Mouse (Mus musculus): ENCODE measurements around the gene Fsip2. TPM values are rescaled to one million over a fixed set of nuclear protein-coding genes. Genes with fewer than 3 reads are reported as not detected.
A peak's percentile ranks its signal among the peaks of the same experiment; 100 is the strongest.

Gene Fsip2
- 0.05 TPM in 1 of 2 replicates, not detected in the other for total RNA-seq (2014; rRNA removed)
- polyA plus RNA-seq (2015; fragmentation: Nextera tagmentation; extraction: Ambion mirVana), result not detected in 2 replicates

DNA sequence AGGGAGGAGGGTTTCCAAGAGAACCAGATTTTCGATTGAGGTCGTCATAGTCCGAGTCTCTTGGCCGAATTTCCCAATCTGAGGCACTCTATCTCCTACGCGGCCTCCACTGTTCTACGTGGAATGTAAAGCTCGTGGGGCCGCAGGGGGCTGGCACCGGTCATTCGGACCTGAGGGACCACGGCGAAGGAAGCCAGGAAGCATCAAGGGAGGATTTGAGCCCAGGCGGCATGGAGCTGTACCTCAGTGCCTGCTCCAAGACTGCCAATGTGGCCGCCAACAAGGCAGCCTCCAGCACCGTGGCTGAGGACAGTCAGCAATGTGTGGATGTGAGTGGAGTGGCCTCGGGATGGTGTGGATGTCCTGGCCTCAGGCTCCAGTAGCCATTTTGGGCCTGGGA, at the start of gene Fsip2:
Gene Fsip2, plus strand, starts transcription at position 163 of the 400 bp plus-strand sequence.
- Histone ChIP-seq H3K36me3 (ENCODE audit: insufficient read depth, low read length) (no peaks in the 10 kb centered on the region), H3K4me2 (ENCODE audit: low read depth, low read length, poor library complexity, severe bottlenecking) (no peak within 1 kb of the TSS), H3K27ac (ENCODE audit: low read depth, low read length) (no peak within 1 kb of the TSS), H3K9me3 (ENCODE audit: low read length) (peaks cover 3% of the 10 kb centered on the region; the same call in 1 of the 2 replicates), H3K27me3 (ENCODE audit: insufficient read depth, low read length) (no peaks in the 10 kb centered on the region), H3K4me3 (ENCODE audit: low read depth, low read length) (no peak within 1 kb of the TSS), H3K4me1 (ENCODE audit: insufficient read depth, low read length) (no peaks in the 10 kb centered on the region), H3K9ac (replicated peaks; ENCODE audit: low read length, poor library complexity, severe bottlenecking) (no peak within 1 kb of the TSS)
- WGBS, result 95% methylated on average over 17 of the region's 17 CpGs
- no peak for TF ChIP-seq CTCF (IDR thresholded peaks at IDR 0.05)
- DNase-seq (ENCODE audit: low spot score) (no peak), ATAC-seq (ENCODE audit: low FRiP score) (no peak)

DNA sequence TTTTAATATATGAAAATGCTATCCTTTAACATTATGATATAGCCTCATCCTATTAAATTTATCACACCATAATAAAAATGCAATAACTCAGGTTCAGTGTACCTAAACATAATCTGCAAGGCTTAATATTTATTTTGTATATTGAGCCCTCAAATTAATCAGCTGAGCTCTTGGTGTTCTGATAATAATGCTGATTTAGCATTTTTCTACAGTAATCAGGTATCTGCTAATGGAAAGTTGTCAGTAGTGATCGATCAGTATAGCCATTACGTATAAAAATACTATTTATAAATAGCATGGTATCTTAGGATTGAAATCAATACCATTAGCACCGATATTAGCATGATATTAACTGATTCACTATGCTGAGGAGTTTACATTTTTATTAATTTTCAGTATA, 20.0 kb downstream of the Fsip2 start:
- no peak overlapping the region for H3K4me3 ChIP-seq (ENCODE audit: low read depth, low read length)
- H3K4me2 ChIP-seq (ENCODE audit: low read depth, low read length, poor library complexity, severe bottlenecking), result no peak overlapping the region
- DNase-seq (ENCODE audit: low spot score) (no peak), ATAC-seq (ENCODE audit: low FRiP score) (no peak)
- H3K9ac ChIP-seq (replicated peaks; ENCODE audit: low read length, poor library complexity, severe bottlenecking), result no peak overlapping the region
- H3K27ac ChIP-seq (ENCODE audit: low read depth, low read length), result no peak overlapping the region
- TF ChIP-seq CTCF (IDR thresholded peaks at IDR 0.05), result no peak
- no peaks in the 10 kb centered on the region for H3K36me3 ChIP-seq (ENCODE audit: insufficient read depth, low read length)
- WGBS, result 93% methylated on average over 3 of the region's 3 CpGs
- no peaks in the 10 kb centered on the region for H3K9me3 ChIP-seq (ENCODE audit: low read length)
- no peaks in the 10 kb centered on the region for H3K4me1 ChIP-seq (ENCODE audit: insufficient read depth, low read length)
- H3K27me3 ChIP-seq (ENCODE audit: insufficient read depth, low read length), result no peaks in the 10 kb centered on the region

DNA sequence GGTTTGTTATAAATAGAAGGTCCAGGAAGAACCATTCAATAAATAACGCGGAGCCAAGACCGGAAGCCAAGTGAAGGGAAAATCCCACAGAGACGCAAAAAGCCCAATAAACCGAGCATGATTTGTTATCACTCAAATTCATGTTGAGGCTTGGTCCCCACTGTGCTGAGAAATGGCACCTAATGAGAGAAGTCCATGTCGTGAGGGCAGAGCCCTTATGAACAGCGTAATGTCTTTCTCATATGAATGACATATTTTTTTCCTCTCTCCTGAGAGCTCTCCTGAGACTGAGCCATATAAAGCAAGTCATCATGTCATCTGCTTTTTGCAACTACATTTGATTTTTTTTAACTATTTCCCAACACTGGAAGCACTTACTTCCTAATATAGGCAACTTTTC, 82.4 kb downstream of the Fsip2 start:
- Histone ChIP-seq H3K36me3 (ENCODE audit: insufficient read depth, low read length) (no peaks in the 10 kb centered on the region), H3K9ac (replicated peaks; ENCODE audit: low read length, poor library complexity, severe bottlenecking) (no peak overlapping the region), H3K27me3 (ENCODE audit: insufficient read depth, low read length) (no peaks in the 10 kb centered on the region), H3K4me2 (ENCODE audit: low read depth, low read length, poor library complexity, severe bottlenecking) (no peak overlapping the region), H3K27ac (ENCODE audit: low read depth, low read length) (no peak overlapping the region), H3K4me3 (ENCODE audit: low read depth, low read length) (no peak overlapping the region), H3K4me1 (ENCODE audit: insufficient read depth, low read length) (no peaks in the 10 kb centered on the region), H3K9me3 (ENCODE audit: low read length) (no peaks in the 10 kb centered on the region)
- DNase-seq (ENCODE audit: low spot score), result peak; percentile 1
- ATAC-seq (ENCODE audit: low FRiP score), result no peak
- 81% methylated on average over 7 of the region's 7 CpGs for WGBS
- TF ChIP-seq CTCF (IDR thresholded peaks at IDR 0.05), result no peak

DNA sequence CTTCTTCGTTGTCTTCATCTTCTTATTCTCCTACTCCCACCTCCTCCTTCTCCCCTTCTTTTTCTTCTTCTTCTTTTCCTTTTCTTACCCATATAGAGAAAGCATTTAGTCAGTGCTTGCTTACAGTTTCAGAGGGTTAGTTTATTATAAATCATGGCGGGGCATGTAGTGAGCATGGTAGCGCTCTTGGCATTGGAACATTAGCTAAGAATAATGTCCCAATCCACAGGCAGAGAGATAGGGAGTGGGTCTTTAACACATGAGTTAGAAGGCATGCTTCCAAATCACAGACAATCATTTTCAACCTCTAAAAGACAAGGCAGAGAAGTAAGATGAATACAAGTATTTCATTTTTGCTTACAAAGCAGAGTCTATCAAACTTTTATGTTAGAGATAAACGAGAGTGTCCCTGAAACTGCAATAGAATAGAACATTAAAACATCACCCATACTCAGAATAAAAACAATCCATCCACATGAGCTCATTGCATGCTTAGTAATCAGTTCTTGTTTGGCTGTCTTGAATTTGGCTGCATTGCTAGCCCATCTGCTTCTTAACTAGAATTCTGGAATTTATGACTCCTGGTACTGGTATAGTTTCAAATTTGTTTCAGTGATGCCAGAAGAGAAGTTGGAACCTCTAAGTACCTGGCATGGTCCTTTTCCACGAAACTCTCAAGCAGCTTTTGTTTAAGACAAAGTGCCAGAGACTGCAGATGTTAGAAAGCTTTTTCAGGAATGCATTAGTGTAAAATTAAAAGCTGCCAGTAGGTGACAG, 109.7 kb downstream of the Fsip2 start:
- Histone ChIP-seq H3K9me3 (ENCODE audit: low read length) (no peaks in the 10 kb centered on the region), H3K4me2 (ENCODE audit: low read depth, low read length, poor library complexity, severe bottlenecking) (no peak overlapping the region), H3K27ac (ENCODE audit: low read depth, low read length) (no peak overlapping the region), H3K36me3 (ENCODE audit: insufficient read depth, low read length) (no peaks in the 10 kb centered on the region), H3K27me3 (ENCODE audit: insufficient read depth, low read length) (no peaks in the 10 kb centered on the region), H3K4me1 (ENCODE audit: insufficient read depth, low read length) (no peaks in the 10 kb centered on the region), H3K9ac (replicated peaks; ENCODE audit: low read length, poor library complexity, severe bottlenecking) (no peak overlapping the region), H3K4me3 (ENCODE audit: low read depth, low read length) (no peak overlapping the region)
- 83% methylated on average over 5 of the region's 5 CpGs for WGBS
- ATAC-seq (ENCODE audit: low FRiP score) (no peak), DNase-seq (ENCODE audit: low spot score) (peak; percentile 5)
- TF ChIP-seq CTCF (IDR thresholded peaks at IDR 0.05), result no peak

All from midbrain, postnatal 0 days (tissue).